Mouse (Mus musculus) layer of hippocampus, adult 18-20 months (tissue): Measurements from ENCODE around the gene Kmt2d. TPM values are rescaled to one million over a fixed set of nuclear protein-coding genes. Genes with fewer than 3 reads are reported as not detected.

ENCODE experiments used
- DNase-seq, 2 experiments: peaks; one replicate each; pipeline ENCODE4 v3.0.0; 2022; ENCODE audit warnings: low spot score in 2 of 2
- total RNA-seq, 2 experiments: library from RNA; stranded (reverse); gene quantifications; 2 replicates each; pipeline ENCODE4 v1.2.3; 2021

Gene Kmt2d
- total RNA-seq, 2 experiments from 2014 or later, result 89.1 to 103 TPM

GRCm38 (mm10) chr15:98860921-98861320, 10.1 kb downstream of the Kmt2d start:
- no peak for DNase-seq

GRCm38 (mm10) chr15:98859319-98860043, 11.5 kb downstream of the Kmt2d start:
- no peak for DNase-seq

- DNase-seq, result no peak
These were observed 16.8 kb downstream of the Kmt2d start for GRCm38 (mm10) chr15:98854214-98854613.

- no peak for DNase-seq
These were observed 17.7 kb downstream of the Kmt2d start for GRCm38 (mm10) chr15:98853161-98853937.

GRCm38 (mm10) chr15:98852733-98853132, 18.3 kb downstream of the Kmt2d start:
- DNase-seq, result no peak

- DNase-seq, result no peak
These were observed 18.9 kb downstream of the Kmt2d start for GRCm38 (mm10) chr15:98852071-98852470.

GRCm38 (mm10) chr15:98851229-98851818, 19.7 kb downstream of the Kmt2d start:
- DNase-seq, result no peak

GRCm38 (mm10) chr15:98850668-98851067, 20.3 kb downstream of the Kmt2d start:
- DNase-seq, result no peak

- DNase-seq, result no peak
These were observed 20.9 kb downstream of the Kmt2d start for GRCm38 (mm10) chr15:98849956-98850600.

GRCm38 (mm10) chr15:98849165-98849564, 21.8 kb downstream of the Kmt2d start:
- DNase-seq, result no peak

GRCm38 (mm10) chr15:98846140-98846539, 24.9 kb downstream of the Kmt2d start:
- DNase-seq, result no peak

- DNase-seq, result no peak
These were observed 25.9 kb downstream of the Kmt2d start for GRCm38 (mm10) chr15:98845149-98845548.

- no peak for DNase-seq
These were observed 27.3 kb downstream of the Kmt2d start for GRCm38 (mm10) chr15:98843595-98844223.

- no peak for DNase-seq
These were observed 31.1 kb downstream of the Kmt2d start for GRCm38 (mm10) chr15:98839671-98840585.

- no peak for DNase-seq
These were observed 31.8 kb downstream of the Kmt2d start for GRCm38 (mm10) chr15:98839161-98839560.

GRCm38 (mm10) chr15:98837743-98838103, 33.3 kb downstream of the Kmt2d start:
- DNase-seq, result no peak

GRCm38 (mm10) chr15:98837006-98837742, 33.8 kb downstream of the Kmt2d start:
- no peak for DNase-seq

GRCm38 (mm10) chr15:98835291-98835690, 35.7 kb downstream of the Kmt2d start:
- no peak for DNase-seq

- DNase-seq, result no peak
These were observed 36.9 kb downstream of the Kmt2d start for GRCm38 (mm10) chr15:98834059-98834458.
